Mouse (Mus musculus) adrenal gland, adult 8-10 months (tissue): ENCODE data around the gene 4930415O20Rik. TPM values are rescaled to one million over a fixed set of nuclear protein-coding genes. Genes with fewer than 3 reads are reported as not detected.
A peak's percentile ranks its signal among the peaks of the same experiment; 100 is the strongest.

ENCODE experiments used
- DNase-seq: peaks from one replicate; pipeline ENCODE4 v3.0.0; 2022
- total RNA-seq, 4 experiments: library from RNA; stranded (reverse); gene quantifications; 2 replicates each; pipeline ENCODE4 v1.2.4; 2022

Gene 4930415O20Rik
- not detected for total RNA-seq

DNA sequence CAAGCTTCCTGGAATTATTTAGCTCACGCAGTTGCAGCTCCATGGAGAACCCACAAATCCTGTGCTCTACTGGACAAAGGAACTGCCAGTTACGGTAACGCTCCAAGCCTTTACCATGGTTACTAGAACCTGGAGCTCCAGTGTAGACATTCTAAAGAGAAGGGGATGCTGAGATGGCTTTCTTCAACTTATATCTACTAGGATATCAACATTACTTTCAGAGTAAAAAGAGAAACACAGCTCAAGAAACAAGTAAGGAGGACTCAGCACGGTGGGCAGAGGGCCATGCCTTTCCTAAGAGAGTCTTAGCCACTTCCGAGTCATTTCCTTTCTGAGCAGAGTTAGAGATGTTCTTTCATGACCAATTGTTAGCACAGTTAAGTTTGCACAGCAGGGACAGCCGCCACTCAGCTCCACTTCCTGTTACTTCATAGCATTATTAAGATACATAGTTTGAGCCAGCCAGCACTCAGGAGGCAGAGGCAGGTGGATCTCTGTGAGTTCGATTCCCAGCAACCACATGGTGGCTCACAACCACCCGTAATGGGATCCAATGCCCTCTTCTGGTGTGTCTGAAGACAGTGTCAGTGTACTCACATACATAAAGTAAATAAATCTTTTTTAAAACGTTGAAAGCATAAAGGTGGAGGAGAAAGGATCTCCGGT is at the start of gene 4930415O20Rik, which contains the start of gene Ccnt1:
Gene 4930415O20Rik, plus strand, starts transcription at position 132 of the 666 bp plus-strand sequence.
Gene Ccnt1, minus strand, starts transcription at position 51 of the 666 bp plus-strand sequence.
- no peak for DNase-seq

DNA sequence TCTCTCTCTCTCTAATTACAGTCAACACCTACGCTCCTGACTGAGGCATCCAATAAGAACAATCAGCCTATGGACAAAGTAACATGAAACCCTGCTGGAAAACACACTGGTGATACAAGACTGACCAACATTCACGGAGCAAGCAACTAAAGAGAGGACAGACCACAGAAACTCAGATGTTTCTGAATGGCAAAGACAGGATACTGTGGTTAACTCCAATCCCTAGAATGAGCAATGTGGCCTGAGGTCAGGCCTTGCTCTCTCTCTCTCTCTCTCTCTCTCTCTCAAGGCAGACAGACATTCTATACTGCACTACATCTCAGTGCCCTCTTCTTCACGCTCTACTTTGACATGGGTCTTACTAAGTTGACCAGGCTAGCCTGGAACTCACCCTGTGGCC is 49.6 kb upstream of the 4930415O20Rik start:
- no peak for DNase-seq

DNA sequence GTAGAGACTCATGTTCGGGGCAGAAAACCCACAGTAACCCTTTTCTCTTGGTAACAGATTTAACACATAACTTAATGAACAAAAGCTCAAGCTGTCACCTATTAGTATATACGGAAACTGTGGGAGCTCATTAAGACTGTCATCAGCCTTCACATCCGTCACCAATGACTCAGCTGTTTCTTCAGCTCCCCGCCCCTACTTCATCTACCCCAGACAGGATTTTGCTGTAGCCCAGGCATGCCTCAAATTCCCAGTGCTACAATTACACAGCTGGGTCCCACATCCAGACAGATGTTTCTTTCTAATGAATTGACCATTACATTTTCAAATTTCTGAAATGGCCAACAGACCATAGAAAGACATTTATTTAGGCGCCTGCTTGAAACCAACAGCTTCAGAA is 44.7 kb upstream of the 4930415O20Rik start:
- DNase-seq: no peak

DNA sequence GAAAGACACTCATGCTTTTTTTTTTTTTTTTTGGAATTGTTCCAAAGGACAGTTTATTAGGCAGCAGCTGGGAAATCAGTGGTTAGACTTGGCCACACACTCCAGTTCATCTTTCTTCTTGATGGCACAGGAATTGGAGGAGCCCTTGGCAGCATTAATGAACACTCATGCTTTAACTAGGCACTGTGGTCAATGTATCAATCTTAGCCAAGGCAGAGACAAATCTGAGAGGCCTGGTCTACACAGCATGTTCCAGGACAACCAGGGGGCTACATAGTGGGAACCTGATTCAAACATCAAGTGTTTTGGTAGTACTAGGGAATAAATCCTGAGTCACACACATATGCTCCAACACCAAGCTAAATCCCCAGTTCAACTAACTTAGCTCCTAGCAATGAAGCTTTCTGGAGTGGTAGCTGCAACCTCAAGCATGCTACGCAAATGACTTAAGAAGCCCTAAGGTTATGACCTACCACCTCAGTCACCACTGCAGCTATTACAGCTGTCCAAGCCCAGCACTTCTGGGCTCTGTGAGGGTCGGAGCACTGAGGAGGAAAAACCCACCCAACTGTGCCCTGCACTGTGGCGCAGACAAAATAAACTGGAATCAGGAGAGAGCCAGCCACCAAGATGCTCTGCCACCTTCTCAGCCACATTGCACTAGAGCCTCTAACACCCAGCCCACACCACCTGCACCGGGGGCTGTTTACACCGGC is 43.6 kb upstream of the 4930415O20Rik start:
- no peak for DNase-seq

DNA sequence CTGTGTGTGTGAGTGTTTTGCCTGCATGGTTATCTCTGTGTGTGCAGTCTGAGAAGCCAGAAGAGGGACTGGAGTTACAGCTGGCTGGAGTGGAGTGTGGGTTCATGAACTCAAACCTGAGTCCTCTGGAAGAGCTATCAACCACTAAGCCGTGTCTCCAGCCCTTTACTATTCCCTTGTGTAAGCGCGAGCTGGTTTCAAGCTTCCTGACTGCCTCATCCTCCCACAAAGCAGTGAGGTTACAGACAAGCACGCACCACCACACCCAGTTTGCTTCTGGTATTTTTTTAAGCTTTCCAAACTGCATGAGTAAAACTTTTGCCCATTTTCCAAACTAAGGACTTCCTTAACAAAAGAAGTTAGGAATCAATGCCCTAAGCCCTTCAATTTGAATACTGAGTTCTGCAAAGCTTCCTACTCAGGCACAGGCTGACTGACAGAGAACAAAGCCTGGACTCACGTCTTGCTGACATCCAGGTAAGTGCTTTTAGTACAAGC is 42.7 kb upstream of the 4930415O20Rik start:
- no peak for DNase-seq

DNA sequence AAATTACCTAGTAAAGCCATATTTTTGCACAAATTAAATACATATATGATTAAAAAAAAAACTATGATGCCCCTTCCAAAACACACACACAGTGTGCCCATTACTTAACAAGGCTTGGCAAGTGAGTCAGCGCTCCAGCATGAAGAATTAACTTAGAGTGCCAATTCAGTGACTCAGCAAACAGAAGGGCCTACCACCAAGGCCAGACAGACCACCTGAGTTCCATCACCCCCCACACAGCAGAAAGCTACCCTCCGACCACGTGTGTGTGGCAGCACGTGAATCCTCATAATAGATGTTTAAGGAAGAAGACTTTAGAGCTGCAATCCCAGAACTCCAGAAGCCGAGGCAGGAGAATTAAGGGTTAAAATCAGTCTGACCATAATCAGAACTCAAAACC is 38.5 kb upstream of the 4930415O20Rik start:
- peak; percentile 61 for DNase-seq

DNA sequence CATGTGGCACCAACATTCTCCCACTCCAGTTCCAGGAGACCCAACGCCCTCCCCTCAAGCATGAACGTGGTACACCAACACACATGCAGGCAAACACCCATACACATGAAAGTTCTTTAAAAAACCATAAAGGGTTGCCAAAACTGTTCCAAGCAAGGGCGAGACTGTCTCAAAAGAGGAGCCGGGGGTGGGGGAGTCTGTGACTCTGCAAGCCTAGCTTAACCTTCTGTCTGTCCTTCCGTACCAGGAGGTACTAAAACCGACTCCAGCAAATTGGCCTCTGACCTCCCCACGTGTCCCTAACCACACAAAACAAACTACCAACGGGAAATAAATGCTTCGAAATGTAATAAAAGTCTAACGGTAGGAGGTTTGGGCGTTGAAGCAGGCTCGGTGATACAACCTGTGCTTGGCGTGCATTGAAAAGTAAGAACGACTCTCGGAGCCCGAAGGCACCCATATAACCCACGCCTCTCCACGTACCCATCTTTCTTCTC is 37.7 kb upstream of the 4930415O20Rik start:
- no peak for DNase-seq

DNA sequence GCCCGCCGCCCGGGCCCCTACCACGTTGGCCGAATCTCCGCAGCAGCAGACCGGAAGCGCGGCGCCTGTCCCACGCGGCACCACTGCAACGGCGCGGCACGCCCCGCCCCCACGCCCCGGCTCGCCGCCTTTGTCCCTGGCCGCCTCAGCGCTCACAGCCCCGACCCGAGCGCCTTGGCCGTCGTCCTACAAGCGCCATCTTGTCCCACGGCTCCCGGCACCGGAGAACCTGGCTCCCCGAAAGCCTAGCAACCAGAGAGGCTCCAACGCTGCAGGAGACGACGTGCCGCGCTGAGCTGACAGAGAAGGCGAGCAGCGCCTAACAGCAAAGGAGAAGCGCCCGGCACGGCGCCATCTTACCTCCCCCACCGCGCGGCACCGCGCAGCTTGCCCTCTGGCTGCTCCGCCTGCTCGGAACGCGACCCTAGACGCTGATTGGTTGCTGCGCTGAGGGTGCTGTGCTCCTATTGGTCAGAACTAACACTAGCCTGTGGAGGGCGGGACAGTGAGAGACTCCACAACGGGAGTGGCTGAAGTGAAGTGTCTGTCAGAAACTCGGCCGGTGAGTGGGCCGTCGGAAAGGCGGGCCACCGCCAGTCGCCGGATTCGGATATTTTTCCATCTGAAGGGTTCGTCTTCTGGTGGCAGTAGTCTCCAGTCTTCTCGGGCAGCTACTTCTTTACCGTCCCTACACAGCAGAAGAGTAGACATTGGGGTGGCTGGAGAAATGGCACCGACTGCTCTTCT is 36.8 kb upstream of the 4930415O20Rik start, which contains the start of gene Kansl2:
Gene Kansl2, minus strand, starts transcription at position 384 of the 747 bp plus-strand sequence.
- DNase-seq: peak; percentile 98

DNA sequence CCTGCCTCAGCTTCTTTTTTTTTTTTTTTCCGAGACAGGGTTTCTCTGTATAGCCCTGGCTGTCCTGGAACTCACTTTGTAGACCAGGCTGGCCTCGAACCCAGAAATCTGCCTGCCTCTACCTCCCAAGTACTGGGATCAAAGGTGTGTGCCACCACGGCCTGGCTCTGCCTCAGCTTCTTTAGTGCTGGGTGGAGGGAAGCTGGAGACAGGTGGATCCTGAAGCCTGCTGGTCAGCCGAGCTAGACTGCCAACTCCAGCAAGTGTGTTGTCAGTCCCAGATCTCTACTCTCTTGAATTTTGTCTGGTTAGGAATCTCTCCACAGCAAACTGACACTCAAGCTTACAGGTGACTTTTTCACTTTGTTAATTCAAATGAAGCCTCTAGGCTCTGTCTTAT is 34.9 kb upstream of the 4930415O20Rik start:
- no peak for DNase-seq

DNA sequence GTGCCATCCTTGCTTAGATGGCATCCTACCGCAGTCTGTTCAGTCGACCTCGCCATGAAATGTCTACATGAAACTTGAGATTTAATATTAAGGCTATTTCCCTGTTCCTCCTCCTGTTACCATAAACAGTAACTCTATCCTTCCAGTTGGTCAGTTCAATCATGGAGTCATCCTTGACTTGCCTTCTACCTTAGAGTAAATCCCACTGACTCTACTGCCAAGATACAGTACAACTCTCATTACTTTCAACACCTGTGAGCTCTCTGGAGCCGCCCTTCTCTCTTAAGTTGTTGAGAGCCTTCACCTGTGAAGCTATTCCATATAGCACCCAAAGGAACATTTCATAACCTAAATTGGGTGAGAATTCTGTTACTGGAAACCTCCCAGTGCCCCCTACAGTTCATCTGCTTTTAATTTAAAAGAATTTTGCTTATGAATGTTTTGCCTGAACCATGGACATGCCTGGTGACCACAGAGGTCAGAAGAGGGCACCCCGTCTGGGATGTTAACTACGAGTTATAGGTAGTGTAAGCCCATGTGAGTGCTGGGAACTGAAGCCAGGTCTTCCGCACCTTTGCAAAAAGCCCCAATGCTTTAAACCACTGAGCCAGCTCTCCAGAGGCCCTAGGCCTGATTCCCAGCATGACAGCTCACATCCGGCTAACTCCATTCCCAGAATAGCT is 33.8 kb upstream of the 4930415O20Rik start:
- DNase-seq: no peak

DNA sequence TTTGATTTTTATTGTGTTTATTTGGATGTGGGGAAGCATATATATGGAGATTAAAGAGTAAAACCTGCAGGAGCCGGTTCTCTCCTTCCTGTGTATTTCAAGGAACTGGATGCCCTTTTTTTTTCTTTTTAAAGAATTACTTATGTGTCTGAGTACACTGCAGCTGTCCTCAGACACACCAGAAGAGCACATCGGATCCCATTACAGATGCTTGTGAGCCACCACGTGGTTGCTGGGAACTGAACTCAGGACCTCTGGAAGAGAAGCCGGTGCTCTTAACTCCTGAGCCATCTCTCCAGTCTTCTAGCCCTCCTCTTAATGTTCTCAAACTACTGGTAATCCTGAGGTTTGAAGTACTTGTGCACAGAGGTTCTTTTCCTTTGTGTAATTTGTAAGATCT is 32.9 kb upstream of the 4930415O20Rik start:
- DNase-seq: no peak

DNA sequence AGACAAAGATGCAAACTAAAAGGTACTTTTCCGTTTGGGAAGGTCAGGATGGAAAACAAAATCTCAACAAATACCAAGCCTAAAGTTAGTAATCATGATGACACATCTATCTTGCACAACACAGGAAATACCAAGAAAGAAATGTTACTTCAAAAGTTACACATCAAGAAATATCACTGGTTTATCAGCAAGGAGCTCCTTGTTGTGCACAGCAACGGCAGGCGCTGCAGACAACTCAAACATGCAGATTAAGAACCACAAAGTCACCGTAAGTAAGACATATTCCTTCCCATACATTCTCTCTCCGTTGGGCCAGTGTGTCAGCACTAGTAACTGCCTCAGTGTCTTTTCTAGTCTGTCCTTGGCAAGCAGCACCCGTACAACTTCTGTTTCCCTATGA is 29.7 kb upstream of the 4930415O20Rik start:
- no peak for DNase-seq

DNA sequence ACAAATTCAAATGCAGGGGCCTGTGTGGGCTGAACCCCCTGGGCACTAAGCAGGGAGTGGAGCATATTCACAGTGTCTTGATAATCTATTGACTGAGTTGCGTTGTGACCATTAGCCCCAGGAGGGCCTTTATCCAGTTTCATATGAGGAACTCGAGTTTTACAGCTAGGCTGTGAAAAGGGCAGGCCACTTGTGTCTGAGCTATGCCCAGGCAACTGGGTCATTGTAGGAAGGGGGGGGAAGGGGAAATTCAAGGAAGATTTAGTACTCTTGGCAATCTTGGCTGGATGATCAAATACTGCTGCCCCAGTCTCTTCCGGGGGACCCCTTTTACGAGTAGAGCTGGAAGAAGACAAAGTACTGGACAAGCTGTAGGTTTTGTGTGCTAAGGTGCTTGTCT is 27.5 kb upstream of the 4930415O20Rik start:
- DNase-seq: no peak

DNA sequence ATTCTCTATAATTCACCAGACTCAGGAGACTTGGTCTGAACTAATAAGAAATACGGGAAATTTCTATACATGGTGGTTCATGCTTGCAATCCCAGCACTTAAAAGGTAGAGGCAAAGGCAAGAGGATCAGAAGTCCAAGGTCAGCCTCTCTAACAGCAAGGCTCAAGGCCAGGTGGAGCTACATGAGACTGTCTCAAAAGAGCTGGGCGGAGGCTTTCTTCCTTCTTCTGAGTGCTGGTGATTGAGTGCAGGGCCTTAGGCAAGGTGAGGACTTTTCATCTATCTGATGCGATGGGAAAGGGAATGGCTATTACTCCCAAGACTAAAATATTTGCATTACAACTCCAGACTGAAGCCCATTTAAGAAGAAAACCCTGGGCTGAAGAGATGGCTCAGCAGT is 25.7 kb upstream of the 4930415O20Rik start:
- no peak for DNase-seq

DNA sequence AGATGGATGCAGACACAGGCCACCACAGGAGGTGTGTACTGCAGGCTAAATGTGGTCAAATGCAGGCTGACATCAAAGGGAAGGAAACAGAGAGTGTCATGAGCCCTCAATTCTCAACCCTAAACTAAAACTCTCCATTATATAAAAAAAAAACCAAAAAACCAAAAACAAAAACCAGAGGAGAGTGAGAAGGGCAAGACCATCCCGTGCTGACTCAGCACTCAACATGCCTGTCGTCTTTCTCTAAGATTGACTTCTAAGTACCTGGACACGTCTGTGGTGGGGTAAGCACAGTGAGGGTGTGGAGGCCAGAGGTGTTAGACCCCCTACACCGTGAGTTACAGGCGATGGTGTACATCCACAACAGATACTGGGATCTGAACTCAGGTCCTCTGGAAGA is 24.0 kb upstream of the 4930415O20Rik start:
- DNase-seq: no peak

DNA sequence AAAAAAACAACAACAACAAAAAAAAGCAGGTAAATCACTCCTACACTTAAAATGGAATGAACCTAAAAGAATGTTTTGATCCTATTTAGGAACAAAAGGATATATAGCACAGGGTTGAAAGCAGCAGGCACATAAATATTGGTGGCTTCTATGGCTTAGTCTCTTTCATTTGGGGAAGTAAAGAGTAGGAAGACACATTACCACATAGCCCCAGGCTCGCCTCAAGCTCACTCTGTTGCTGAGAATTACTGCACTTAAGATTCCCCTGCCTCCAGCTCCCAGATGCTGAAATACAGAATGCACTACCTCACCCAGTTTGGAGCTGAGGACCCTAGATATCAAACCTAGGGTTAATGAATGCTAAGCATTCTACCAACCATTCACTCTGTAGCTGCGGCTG is 18.0 kb upstream of the 4930415O20Rik start:
- no peak for DNase-seq

DNA sequence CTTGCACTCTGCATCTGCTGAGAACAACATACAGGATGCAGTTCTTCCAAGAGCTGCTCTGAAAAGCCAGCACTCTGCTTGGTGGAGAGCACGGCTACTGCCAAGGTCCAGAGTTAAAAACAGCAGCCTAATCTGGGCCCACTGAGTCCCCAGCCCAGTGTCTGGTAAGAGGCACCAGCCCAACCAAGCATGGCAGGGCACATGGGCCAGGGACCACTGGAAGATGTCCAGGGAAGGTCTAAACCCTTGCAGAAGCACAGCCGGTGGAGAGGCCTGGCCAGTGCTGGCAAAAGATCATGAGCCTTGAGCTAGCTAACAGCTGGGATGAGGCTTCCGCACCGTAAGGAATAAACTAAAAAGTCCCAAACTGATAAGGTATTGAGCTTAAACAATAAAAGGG is 14.9 kb upstream of the 4930415O20Rik start:
- no peak for DNase-seq

DNA sequence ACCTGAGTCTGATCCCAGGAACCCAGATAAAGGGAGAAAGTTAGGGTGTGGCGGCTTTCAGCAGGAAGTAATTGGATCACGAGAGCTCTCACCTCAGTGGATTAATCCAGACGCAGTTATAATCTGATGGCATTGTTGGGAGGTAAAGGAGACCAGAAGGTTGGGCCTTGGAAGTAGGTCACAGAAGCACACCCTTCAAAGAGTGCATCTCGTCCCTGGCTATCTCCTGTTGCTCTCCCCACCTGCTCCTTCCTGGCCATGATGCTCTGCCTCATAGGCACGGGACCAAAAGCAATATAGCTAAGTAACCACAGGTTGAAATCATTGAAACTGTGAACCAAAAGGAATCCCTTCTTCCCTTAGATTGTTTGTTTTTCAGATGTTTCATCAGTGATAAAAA is 13.6 kb upstream of the 4930415O20Rik start:
- no peak for DNase-seq

DNA sequence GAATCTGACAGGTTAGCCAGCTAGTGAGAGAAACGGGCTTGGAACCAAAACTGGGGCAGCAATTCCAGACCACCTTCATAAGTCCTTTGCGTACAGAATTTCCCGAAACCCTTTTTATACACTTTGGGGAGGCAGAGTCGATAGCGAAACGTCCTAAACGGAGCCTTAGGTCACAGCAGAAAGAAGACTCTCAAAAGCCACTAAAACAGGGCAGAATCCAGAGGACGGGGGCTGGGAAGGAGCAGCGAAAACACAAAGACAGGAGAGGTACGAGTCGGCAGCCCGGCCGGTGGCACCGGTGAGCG is 3.9 kb upstream of the 4930415O20Rik start:
- no peak for DNase-seq

DNA sequence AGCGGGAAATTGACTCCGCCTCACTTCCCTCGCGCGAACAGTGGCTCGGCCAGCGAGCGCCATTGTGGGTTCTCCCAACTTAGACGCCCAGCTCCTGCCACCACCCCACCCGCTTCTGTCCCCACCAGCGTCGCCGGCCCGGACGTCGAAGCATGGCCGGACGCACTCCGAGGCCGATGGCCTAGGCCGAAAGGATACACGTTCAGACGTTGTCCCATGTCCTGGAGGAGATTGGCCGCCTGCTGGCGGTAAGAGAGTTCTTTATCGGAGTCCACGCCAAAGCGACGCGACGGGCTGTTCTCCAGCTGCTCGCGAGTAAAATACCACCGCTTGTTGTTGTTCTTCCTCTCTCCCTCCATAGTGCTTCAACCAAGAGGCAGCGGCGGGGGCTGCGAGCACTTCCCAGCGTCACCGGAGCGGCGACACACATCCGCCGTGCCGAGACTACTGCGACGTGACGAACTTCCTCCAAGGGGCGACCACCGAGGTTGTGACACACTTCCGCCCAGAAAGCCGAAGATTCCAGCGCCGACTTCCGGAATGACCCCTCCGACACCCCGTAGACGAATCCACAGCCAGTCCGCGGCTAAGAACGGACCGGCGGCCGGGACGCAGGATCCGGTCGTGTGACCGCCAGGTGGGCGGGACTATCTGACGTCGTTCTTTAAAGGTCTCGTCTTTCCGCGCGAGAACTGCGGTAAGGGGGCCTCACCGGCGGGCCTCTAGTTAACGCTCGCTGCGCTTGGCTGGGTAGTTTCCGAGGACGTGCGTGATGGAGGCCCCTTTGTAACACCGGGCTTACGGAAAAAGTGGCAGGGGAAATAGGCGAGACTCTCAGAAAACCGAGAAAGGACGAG is 3.3 kb upstream of the 4930415O20Rik start:
- peak; percentile 99 for DNase-seq

DNA sequence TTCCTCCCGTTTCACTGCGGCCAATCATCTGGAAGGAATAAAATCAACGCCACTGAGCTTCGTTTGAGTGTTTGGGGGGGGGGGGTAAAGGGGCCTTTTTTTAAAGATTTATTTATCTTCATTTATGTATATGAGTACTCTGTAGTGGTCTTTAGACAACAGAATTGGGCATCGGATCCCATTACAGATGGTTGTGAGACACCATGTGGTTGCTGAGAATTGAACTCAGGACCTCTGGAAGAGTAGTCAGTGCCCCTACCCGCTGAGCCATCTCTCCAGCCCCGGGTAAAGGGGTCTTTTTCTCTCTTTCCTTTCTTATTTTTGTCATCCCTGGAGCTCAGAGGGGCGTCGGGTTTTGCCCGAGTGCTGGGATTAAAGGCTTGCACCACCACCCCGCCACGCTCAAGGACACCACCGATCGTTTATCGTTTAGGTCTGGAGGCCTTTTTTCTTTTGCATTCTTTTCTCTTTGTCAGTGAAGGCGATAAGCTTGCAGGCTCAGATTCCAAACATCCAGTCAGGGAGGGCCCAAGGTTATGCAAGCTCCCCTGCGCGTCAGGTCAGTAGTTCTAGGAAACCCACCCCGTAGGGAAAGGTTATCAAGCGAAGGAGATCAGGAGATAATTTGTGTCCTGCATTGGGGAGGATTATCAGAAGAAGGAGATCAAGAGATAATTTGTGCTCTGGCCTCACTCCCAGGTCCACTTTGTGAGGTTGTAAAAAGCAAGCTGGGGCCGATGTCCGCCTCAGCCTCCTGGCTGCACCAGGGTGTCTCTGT is 2.4 kb upstream of the 4930415O20Rik start:
- peak; percentile 38 for DNase-seq
